Mouse (Mus musculus): Measurements from ENCODE around the gene Gaa. TPM values are rescaled to one million over a fixed set of nuclear protein-coding genes. Genes with fewer than 3 reads are reported as not detected.

The Gaa gene
- polyA plus RNA-seq, 1 experiment from 2014 or later, result 12.6 TPM

DNA sequence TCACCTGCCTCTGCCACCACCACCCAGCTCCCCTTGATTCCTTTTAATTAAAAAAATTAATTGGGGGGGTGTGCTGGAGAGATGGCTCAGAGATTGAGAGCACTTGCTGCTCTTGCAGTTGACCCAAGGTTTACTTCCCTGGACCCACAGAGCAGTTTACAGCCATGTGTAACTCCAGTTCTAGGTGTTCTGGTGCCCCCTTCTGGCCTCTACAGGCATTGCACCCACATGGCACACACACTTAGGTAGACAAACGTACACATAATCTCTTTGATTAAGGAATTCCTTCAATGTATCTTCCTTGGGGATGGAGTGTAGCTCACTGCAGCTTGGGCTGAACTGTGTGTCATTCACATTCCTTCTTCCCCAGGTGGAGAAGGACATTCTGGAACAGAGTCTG lies 57.4 kb downstream of the Gaa start:
- Histone ChIP-seq H3K4me1 (replicated peaks; ENCODE audit: control insufficient read depth, insufficient read depth, low read length) (no peaks in the 10 kb centered on the region), H3K27ac (ENCODE audit: low read depth, low read length) (no peak overlapping the region), H3K27me3 (ENCODE audit: control insufficient read depth, insufficient read depth, low read length) (no peaks in the 10 kb centered on the region), H3K9ac (ENCODE audit: low read depth, low read length) (no peak overlapping the region), H3K36me3 (ENCODE audit: control insufficient read depth, insufficient read depth, low read length) (no peaks in the 10 kb centered on the region), H3K9me3 (ENCODE audit: control insufficient read depth, low read length) (peaks cover 3% of the 10 kb centered on the region; the same call in 1 of the 2 replicates), H3K4me2 (replicated peaks; ENCODE audit: low read depth, low read length) (no peak overlapping the region), H3K4me3 (ENCODE audit: low read depth, low read length) (no peak overlapping the region)
- DNase-seq (ENCODE audit: low spot score), result no peak
- ATAC-seq (ENCODE audit: low FRiP score), result no peak
- WGBS, result 78% methylated on average over 1 of the region's 1 CpGs

DNA sequence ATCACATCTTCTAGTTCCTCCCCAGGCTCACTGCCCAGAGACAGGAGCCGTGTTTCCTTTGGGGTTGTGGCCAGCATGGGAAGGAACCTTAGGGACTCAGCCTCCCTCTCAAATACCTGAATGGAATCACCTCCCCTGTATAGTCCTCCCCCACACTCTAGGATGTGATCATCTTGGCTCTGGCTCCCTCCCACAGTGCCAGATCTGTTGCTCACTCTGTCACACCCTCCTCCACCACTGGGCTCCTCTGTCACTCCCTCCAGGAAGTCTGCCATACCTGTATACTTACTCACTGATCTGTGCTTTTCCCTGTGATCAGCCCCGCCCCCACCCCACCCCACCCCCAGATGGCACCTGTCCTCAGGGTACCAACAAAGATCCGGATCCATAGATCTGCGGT lies 62.9 kb downstream of the Gaa start:
- Histone ChIP-seq H3K27me3 (ENCODE audit: control insufficient read depth, insufficient read depth, low read length) (no peaks in the 10 kb centered on the region), H3K4me3 (ENCODE audit: low read depth, low read length) (no peak overlapping the region), H3K9me3 (ENCODE audit: control insufficient read depth, low read length) (no peaks in the 10 kb centered on the region), H3K36me3 (ENCODE audit: control insufficient read depth, insufficient read depth, low read length) (no peaks in the 10 kb centered on the region), H3K4me1 (replicated peaks; ENCODE audit: control insufficient read depth, insufficient read depth, low read length) (no peaks in the 10 kb centered on the region), H3K9ac (ENCODE audit: low read depth, low read length) (no peak overlapping the region), H3K27ac (ENCODE audit: low read depth, low read length) (no peak overlapping the region), H3K4me2 (replicated peaks; ENCODE audit: low read depth, low read length) (no peak overlapping the region)
- 70% methylated on average over 4 of the region's 4 CpGs for WGBS
- no peak for DNase-seq (ENCODE audit: low spot score)
- no peak for ATAC-seq (ENCODE audit: low FRiP score)

- Histone ChIP-seq H3K27me3 (ENCODE audit: control insufficient read depth, insufficient read depth, low read length) (no peaks in the 10 kb centered on the region), H3K36me3 (ENCODE audit: control insufficient read depth, insufficient read depth, low read length) (no peaks in the 10 kb centered on the region), H3K4me1 (replicated peaks; ENCODE audit: control insufficient read depth, insufficient read depth, low read length) (no peaks in the 10 kb centered on the region), H3K9ac (ENCODE audit: low read depth, low read length) (no peak overlapping the region), H3K4me3 (ENCODE audit: low read depth, low read length) (no peak overlapping the region), H3K9me3 (ENCODE audit: control insufficient read depth, low read length) (no peaks in the 10 kb centered on the region), H3K4me2 (replicated peaks; ENCODE audit: low read depth, low read length) (no peak overlapping the region), H3K27ac (ENCODE audit: low read depth, low read length) (no peak overlapping the region)
- DNase-seq (ENCODE audit: low spot score) (no peak), ATAC-seq (ENCODE audit: low FRiP score) (no peak)
- WGBS, result 48% methylated on average over 3 of the region's 3 CpGs
These were observed 64.3 kb downstream of the Gaa start for GRCm38 (mm10) chr11:119331970-119332369.

Other genes with a start within 250 kb of the Gaa start
- gene Cbx2, start 244.9 kb upstream of the Gaa start, polyA plus RNA-seq (2014; fragmentation: Nextera tagmentation; extraction: Ambion mirVana), result 44.4 and 54.5 TPM in 2 replicates
- 9.1 and 9.3 TPM in 2 replicates for gene Cbx8, start 226.9 kb upstream of the Gaa start, polyA plus RNA-seq (2014; fragmentation: Nextera tagmentation; extraction: Ambion mirVana)
- 5.4 and 7.1 TPM in 2 replicates for gene Cbx4, start 181.7 kb upstream of the Gaa start, polyA plus RNA-seq (2014; fragmentation: Nextera tagmentation; extraction: Ambion mirVana)
- gene Tbc1d16, start 39.4 kb upstream of the Gaa start, polyA plus RNA-seq (2014; fragmentation: Nextera tagmentation; extraction: Ambion mirVana), result 16.9 and 20.7 TPM in 2 replicates
- 16.5 and 19.3 TPM in 2 replicates for gene Ccdc40, start 39.3 kb upstream of the Gaa start, polyA plus RNA-seq (2014; fragmentation: Nextera tagmentation; extraction: Ambion mirVana)
- gene Eif4a3, start 32.2 kb downstream of the Gaa start, polyA plus RNA-seq (2014; fragmentation: Nextera tagmentation; extraction: Ambion mirVana), result 378 and 385 TPM in 2 replicates
- not detected in 2 replicates for gene Card14, start 39.9 kb downstream of the Gaa start, polyA plus RNA-seq (2014; fragmentation: Nextera tagmentation; extraction: Ambion mirVana)
- 4.4 and 6.0 TPM in 2 replicates for gene Sgsh, start 87.6 kb downstream of the Gaa start, polyA plus RNA-seq (2014; fragmentation: Nextera tagmentation; extraction: Ambion mirVana)
- 3.3 and 3.8 TPM in 2 replicates for gene Slc26a11, start 87.7 kb downstream of the Gaa start, polyA plus RNA-seq (2014; fragmentation: Nextera tagmentation; extraction: Ambion mirVana)
- 2.0 and 2.1 TPM in 2 replicates for gene Rnf213, start 125.2 kb downstream of the Gaa start, polyA plus RNA-seq (2014; fragmentation: Nextera tagmentation; extraction: Ambion mirVana)
- 13.6 and 14.8 TPM in 2 replicates for gene Endov, start 223.5 kb downstream of the Gaa start, polyA plus RNA-seq (2014; fragmentation: Nextera tagmentation; extraction: Ambion mirVana)